Mouse (Mus musculus) cerebellum, postnatal 10 days (tissue): ENCODE measurements at regions not wholly inside any gene's neighbourhood (a gene's known extent, or its start where the extent isn't known, plus 50 kb on each side); places are given as distances from the start of the nearest gene placed in this dataset.

Experiments
- DNase-seq, 2 experiments: peaks; one replicate each; pipeline ENCODE4 v3.0.0; 2021; ENCODE audit warnings: mixed read lengths in 2 of 2

DNA sequence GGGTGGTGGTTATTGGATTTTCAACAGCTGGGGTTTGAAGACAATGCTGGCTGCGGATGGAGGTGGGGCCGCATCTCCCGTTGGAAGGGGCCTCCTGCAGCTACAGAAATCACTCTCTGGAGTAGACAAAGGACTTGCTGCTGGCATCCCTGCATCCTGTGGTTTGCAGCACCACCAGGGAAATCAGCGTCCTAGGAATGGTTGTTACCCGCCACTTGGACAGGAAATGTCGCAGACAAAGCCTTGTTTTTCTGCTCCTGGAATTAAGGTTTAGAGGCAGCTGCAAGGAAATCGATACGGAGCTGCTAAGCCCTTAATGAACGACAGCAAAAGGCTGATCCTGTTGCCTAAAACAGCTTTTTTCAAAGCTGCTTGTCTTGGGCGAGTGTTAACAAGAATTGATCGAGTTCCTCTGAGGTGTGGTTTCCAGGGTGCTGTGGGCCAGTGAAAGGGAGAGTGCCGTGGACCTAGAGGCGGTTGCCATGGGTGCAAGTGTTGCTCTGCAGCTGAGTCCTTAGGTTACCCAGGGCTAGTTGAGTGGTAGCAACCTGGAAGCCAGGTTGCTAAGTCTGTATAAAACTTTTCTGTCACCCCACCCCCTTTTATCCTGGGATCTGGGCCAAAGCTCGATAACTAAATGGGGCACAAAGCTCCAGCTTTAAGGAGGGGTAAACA is 230.6 kb upstream of the Chd6 start:
- DNase-seq: no peak

DNA sequence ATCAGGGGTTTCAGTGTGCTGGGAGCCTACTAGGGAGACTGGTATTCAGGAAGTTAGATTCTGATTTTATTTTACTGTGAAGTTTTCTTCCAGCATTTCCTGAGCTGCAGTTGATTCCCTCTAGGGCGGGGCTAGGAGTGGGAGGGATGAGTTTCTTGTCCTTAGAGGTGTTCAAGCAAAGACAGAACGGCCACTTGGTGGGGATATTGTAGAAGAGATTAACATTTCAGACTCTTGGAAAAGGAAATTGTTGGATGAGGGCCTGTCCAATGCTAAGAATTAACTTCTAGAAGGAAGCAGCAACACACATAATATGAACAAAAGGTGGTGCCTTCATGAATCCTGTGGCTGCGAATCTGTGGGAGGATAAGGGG is 230.1 kb upstream of the Chd6 start:
- DNase-seq: peak; percentile 61 to 64

DNA sequence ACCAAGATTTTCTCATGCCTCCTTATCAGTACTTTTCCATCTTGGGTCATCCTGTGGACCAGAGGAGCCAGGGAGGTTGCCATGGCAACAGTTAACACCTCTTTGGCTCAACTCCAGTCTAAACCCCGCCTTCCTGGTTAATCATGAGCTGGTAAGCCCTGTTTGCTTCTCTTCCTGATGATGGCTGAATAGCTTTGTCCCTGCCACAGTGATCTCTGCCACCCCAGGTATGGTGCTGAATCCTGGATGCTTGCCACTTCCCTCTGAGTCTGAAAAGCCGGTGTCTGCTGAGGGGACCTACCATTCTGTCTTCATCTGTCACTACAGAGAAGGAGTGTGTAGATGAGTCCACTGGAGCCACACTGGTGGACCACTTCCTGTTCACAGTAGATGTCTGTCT is 223.8 kb upstream of the Chd6 start:
- DNase-seq: peak; percentile 86 to 87

DNA sequence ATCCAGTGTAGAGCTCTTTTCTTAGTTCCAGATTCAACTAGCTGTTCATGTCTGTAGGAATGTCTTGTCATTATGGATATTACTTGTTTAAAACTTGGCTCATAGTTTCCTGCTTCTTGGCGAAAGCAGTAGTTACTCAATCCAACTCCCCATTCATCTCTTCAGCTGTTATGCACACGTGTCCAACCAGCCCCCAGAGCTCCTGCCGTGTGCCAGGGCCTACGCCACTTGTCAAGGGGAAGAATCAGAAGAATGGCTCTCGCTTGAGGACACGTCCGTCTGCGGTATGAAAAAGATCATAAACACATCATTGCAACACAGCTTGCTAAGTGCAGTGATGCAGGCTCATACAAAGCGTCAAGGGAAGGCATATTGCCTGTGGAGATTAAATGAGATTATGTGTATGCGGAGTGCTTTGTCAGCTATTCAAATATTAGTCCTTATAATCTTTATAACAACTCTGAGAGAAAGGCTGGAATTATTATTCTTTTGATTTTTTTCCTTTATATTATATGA is 223.0 kb upstream of the Chd6 start:
- DNase-seq: peak; percentile 30 to 45

DNA sequence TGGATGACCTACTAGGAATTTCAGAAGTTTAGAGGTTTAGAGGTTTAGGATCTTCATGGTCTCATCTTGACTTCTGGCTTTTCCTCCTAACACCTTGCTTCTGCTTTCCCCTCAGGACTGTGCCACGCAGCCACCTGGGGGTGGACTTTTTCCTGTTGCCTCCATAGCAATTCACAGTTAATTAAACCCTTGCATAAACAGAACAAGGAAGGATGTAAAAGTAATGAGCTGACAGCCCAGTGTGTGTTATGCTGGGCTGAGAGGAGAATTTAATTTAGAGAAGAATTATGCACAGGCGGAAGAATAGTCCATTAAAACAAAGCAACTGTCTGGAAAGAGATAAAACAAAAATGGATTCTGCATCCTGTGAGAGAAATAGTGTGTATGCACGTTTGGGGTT is 193.9 kb upstream of the Chd6 start:
- no peak for DNase-seq

DNA sequence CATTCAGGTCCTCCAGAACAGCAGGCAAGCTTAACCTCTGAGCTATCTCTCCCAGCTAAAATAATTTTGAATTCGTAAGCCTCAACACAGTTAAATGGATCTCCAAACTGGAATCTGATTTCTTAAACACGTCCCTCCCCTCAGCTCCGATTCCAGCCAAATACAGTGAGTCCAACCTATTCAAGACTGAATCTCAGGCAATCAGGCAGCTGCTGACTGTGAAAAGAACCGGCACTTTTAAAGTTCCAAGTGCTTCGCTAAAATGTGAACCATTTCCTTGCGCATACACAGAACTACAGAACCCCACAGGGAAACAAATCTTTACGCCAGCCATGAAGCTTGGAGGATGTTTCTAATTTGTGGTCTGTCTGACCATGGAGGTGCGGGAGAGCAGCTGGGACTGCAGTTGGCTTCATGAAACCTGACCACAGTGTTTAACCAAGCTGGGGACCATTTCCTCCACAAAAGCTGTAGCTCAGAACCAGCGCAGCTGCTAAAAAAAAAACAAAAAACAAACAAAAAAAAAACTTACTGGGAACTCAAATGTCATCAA is 160.1 kb upstream of the Chd6 start:
- DNase-seq: no peak

DNA sequence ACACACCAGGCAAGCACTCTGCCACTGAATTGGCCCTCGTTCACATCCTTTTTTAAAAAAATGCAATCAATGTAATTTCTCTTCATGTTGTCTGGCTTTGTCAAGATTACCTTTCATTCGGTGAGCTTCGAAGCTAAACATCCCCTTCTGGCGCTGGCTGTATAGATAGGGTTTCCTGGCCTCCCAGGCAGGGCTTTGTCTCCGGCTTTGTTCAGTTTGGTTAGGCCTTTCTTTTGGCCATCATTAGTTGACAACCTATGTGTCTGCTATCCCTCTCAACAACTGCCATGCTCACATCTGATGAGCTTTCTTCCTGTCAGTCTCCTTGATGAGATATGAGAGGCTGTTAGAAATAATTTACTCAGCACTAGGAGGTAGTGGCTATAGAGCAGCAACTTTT is 157.6 kb upstream of the Chd6 start:
- DNase-seq: no peak

DNA sequence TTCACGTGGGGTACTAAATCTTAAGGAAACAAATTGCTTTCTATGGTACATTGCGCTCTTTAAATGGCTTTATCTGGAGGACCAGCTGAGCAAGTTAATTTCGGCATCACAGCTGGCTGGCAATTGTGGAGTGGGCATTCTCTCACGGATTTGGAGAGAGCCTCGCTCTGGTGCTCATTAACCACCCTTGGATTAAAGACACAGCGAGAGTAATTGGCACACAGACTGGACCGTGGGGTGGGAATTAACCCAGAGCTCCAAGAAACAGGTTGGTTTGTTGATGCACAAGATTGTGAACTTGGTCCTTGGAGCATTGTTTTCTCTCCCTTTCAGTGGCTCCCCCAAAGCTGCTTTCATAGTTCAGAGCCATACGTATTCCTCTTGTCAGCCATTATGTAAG is 156.3 kb upstream of the Chd6 start:
- DNase-seq: peak; percentile 36 to 43

DNA sequence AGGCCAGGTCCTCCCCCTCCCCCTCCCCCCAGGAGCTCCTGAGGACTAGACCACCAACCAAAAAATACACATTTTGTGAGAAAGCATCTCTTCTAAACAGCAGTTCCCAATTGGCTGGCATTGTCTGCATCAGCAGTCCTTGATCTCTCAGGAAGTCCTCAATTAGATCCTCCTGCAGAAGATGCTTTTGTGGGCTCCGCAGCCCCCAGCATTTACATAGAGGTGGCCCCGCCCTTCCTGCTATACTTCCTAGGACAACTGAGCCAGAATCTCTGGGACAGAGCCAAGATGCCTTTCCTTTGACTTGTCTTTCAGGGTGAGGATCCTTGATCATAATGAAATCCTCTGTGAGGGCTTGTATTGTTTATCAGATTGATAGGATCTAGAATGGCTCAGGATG is 143.9 kb upstream of the Chd6 start:
- no peak for DNase-seq

DNA sequence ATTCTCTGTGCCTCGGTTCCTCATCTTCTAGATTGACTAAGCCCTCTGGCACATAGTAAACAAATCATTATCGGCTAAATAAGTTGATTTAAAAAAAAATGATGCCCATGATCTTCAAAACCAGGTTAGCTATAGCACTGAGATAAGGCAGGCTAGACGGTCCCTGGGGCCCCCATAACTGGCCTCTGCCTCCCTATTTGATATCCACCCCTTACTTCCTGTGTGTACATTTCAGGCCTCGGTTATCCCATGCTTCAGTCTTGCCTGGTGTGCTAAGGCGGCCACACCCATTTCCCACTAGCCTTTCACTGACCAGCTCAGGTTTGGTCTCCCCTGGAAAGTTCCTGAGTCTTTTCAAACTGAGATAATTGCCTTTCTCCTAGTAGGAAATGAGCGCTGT is 132.8 kb upstream of the Chd6 start:
- no peak for DNase-seq

DNA sequence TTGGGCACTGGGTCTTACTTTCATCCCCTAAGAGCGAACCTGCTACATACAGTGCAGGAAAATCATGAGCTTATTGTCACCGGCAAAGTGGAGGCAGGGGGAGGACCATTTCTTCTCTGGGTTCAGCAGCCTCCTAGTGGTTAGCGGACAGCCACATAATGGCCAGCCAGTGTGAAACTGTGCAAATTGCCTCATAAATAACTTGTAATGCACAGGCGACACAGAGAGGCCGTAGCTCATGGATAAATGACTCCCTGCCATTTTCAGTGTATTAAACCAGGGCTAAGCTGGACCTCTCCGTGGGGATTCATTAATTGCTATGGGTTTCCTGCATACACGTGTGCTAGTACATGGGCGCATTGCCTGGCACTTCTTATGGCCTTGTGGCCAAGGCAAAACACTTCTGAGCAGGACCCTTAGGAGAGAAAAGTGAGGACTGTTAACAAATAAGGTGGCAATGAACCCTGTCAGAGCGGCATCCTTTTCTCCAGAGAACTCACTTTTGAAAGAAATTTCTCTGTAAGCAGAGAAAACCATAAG is 128.5 kb upstream of the Chd6 start:
- DNase-seq: no peak

DNA sequence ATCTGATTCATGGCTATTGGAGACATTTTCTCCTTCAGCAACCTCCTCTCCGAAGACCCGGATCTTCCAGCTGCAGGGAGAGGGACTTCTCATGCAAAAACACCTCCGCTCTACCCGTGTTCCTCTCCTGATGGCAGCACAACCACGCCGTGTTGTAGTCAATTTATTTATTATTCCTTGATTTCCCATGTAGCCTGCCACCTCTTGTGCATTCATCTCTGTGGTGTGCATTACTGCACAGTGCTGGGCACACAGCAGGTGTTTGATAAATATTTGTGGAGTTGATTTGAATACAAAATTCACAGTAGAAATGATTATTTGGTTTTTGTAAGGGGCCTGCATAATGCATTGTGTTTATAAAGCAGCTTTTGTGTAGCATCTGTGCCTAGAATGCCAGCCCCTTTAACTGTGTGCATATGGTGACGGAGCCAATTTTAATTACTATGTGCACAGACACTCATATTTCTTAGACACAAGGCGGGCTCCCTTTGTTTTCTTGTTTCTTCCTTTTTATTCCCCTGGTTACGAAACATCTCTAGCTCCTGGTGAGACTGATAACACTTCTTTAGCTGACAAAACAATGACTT is 124.4 kb upstream of the Chd6 start:
- DNase-seq: no peak

DNA sequence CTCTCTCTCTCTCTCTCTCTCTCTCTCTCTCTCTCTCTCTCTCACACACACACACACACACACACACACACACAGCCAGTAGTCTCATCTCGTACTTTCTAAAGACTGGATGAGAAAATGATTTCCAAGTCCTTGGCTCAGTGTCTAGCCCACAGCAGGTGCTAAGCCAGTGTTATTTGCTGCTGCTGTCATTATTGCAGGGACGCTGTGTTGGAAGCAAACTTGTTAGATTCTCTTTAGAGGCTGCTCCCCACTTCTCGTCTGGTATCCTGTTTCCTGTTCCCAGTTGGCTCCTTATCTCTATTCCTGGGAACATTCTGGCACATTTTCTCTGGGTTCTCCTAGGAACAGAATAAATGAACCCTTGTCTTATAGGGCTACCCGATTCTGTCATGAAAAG is 122.5 kb upstream of the Chd6 start:
- peak; percentile 16 to 45 for DNase-seq

DNA sequence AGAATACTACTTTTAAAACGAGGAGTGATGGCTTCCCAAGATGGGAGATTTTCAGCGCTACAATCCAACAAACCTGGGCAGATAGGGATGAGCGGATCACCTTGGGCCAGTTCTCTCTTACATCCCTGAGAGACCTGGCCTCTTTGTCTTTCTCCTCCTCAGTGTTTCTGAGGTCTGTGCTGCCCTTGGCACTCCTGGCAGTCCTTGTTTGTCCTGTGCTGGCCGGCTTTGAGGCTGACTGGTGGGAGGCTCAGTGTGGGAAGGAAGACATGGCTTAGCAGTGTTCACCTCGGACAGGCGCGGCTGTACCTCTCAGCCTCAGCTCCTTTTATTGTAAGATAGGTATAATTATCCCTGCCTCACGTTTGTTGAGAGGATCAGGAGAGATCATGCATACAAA is 106.9 kb upstream of the Chd6 start:
- peak; percentile 41 to 50 for DNase-seq

DNA sequence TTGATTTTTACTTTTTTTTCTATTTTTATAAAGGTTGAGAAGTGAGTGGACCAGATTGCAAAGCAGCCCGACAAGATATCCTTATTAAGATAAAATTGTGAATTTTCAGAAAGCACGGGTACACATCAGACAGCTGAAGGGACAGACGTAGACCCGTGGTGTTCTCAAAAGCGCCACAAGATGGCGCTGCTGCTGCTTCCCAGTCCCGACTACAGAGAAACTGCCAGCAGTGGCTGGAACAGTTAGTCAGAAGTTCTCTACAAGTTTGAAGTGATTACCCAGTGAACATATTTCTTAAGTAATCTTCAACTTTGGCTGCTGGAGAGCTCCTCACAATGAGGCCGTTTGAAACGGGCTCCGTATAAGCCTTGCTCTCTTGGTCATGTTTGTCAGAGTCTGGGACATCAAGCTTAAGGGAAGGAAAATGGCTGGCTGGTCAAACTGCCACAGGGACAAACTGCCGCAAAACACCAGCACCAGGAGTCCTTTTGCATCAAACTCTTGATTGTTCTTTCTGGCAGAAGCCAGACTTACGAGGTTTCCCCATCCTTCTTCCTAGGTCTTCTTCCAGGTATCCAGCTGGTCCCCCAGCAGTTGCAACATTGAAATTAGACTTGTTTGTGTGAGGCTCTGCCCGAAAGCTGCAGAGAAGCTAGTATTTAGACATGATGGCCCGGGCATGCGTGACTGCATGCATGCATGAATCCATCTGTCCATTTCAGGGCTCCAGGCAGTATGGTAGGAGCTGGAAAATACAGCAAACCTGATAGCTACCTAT is 106.0 kb upstream of the Chd6 start:
- DNase-seq: peak; percentile 91 to 93

DNA sequence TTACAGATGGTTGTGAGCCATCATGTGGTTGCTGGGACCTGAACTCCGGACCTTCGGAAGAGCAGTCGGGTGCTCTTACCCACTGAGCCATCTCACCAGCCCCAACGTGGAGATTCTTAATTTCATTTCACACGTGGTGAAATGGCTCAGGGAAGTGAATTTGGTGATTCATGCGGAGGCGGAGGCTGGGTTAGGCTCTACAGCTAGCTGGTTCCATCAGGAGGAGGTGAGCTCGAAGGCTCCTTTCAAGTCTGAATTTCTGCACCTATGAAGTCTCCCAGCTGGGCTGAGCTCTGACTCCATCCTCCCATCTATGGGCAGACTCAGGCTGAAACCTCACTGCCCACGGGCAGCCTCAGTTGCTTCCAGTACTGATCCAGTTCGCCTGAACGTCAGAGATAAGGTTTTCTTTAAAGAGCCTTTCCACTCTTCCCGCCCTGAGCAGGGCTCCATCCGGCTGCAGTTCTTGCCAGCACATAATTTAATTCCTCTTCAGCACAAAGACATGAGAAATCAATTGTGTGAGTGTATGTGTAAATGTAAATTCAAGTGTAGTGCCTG is 103.5 kb upstream of the Chd6 start:
- no peak for DNase-seq

DNA sequence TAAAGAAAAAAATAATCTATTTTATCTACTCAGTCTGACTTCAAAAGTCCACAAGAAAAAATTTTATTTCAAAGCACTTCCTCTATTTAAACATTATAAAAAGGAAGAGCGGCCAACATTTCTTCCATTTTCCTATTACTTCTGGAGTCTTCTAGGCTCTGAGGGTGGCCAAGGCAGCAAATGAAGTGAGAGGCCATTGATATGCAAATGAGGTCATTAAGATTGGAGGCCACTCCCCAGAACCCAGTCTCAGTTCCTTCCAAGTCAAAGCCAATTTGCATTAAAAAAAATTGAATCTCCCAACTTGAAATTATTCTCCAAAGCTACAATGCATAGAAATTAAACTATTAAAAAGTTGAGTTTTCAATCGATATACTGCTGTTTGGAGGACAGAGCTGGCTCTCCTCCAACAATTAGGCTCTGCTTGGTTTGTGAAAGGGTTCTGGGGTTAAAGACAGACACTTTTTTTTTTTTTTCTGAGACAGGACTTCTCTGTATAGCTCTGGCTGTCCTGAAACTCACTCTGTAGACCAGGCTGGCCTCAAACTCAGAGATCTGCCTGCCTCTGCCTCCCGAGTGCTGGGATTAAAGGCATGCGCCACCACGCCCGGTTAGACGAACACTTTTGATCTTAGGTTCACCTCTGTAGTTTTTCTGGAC is 88.0 kb upstream of the Chd6 start:
- no peak for DNase-seq

DNA sequence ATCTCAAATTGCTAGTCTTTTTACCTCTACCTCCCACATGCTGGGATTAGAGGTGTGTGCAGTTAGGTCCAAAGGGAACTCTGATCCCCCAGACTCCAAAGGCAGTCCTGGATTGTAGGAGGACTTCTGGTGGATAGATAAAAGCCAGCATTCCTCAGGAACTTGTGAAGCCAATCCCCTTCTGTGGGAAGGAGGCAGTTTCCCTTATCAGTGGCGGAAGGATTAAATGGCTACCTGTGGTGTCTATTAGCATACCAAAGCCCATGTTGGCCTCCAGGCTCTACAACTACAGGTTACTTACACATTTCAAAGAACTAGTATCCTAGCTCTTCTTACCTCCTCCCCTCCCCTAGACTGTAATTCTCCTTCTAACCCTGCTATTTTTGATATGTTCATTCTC is 78.6 kb upstream of the Chd6 start:
- no peak for DNase-seq

DNA sequence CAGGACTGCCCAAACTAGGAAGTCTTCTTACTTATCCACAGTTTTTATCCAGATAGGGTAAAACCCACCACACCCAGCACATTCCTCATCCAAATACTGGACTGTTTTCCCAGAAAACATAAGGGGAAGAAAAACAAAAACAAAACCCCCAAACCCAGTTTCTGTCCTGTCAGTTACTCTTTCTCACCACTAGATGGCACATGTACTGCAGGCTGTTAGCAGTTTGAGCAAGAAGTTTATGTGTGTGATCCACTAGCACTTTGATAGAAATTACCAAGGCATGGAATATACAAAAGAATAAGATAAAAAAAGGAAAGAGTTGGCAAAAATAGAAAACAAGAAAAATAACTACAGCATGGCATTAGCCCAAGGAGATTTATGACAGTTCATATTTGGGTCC is 76.2 kb upstream of the Chd6 start:
- DNase-seq: peak in 1 of 2 experiments; percentile 26

DNA sequence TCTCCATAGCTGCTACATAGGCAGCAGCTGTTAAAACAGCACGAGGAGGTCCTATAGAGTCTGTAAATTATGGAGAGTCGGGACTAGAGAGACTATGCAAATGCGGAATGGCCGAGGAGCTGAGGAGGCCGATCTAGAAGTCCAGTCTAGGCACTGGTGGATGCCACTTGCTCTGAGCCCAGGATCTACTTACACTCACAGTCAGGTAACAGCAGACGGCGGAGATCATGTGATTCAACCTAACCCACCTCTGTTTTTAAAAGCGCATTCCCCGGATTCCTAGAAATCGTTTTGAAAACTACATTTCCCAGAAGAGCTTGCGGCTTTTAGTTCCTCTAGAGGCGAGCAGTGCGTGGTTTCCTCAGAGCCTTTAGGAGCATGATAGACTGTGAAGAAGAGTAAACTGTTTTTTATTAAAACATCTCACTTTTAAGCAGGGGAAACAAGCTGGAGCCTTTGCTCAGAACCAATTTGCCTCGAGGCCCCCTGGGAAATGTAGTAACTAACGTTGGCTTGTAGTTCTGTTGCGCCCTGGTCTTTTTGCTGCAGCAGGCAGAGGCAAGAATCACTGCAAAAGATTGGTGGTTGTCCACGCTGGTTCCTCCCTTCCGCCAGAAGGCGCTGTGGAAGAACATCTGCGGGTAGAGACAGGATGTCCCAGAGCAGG is 68.6 kb upstream of the Chd6 start:
- DNase-seq: peak; percentile 84 to 85

DNA sequence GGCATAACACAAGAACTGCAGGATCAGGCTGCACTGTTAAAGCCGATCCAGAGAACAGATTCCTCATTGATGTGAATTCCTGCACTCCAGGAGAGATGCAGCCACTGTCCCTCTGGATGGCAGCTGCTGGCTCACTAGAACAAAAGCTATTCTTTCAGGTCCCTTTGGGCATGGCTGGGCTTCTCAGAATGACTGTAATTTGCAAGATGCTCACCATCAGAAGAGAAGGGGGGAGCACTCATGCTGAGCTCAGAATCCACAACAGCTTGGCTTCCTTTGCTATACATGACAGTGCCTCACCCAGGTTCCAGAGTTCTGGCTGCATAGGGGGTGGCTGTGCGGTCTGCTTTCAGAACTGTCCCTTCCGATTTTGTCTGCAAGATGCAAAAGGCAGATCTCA is 57.8 kb upstream of the Chd6 start:
- DNase-seq: no peak

DNA sequence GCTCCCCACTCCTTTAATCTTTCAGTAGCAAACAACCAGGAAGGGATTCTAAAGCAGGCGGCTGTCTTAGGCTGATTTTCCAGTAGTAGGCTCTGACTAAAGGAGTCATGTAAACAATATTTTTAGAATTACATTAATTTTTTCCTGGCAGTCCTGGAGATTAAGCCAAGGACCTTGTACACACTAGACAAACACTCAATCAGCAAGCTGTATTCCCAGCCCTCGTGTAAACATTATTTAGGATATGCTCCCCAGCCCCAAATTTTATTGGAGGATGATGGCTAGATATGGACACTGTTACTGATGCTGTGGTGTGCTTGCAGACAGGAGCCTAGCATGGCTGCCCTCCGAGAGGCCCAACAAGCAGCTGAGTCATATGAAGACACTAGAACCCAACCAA is 56.6 kb upstream of the Chd6 start:
- DNase-seq: no peak
